ENCODE assay signal across 21 mouse cellular contexts in genomic region chr4:49539665-49540064, GRCm38 (mm10). TPM values are rescaled to one million over a fixed set of nuclear protein-coding genes. Genes with fewer than 3 reads are reported as not detected.
DNase-seq lines count a peak whose midpoint lies in the region; ATAC-seq and TF ChIP-seq lines count a peak whose summit lies in the region.
"Had no signal": no experiment of that assay in that cellular context is flagged by ENCODE, and none has a peak within 500 bp of the region (broad histone marks: within the 10 kb centered on the region; RNA-seq: fewer than 3 reads in every experiment).

No protein-coding gene starts in this region.

- H3K4me1 ChIP-seq in limb, embryonic 14.5 days (ENCODE audit: control insufficient read depth, insufficient read depth, low read length) = no peaks in the 10 kb centered on the region
- no peaks in the 10 kb centered on the region for H3K4me1 ChIP-seq in limb, embryonic 10.5 days
- H3K4me1 ChIP-seq in heart, embryonic 14.5 days (ENCODE audit: control insufficient read depth in 2 of 2, insufficient read depth in 2 of 2, low read length in 2 of 2) = peaks cover 2 to 17% of the 10 kb centered on the region in 2 experiments; a peak in 2 of 4 replicates
- H3K4me1 ChIP-seq: hindbrain, embryonic 13.5 days; midbrain, embryonic 15.5 days; neural tube, embryonic 12.5 days had no signal

- WGBS in limb, embryonic 14.5 days = 52% methylated on average over 6 of the region's 6 CpGs
- WGBS in limb, embryonic 10.5 days = 86% methylated on average over 6 of the region's 6 CpGs
- WGBS in heart, embryonic 14.5 days = 21% methylated on average over 6 of the region's 6 CpGs

- no peaks in the 10 kb centered on the region for H3K9me3 ChIP-seq in limb, embryonic 14.5 days (ENCODE audit: control insufficient read depth, low read length)
- no peaks in the 10 kb centered on the region for H3K9me3 ChIP-seq in limb, embryonic 10.5 days (replicated peaks)
- no peaks in the 10 kb centered on the region for H3K9me3 ChIP-seq in heart, embryonic 14.5 days (ENCODE audit: control insufficient read depth, low read length)
- H3K9me3 ChIP-seq: hindbrain, embryonic 13.5 days; midbrain, embryonic 15.5 days; neural tube, embryonic 12.5 days had no signal

- peak; percentile 7 to 12 for DNase-seq in cerebellum, postnatal 10 days
- DNase-seq in cerebellum, postnatal 25 days = no peak
- DNase-seq in limb, embryonic 14.5 days (ENCODE audit: low spot score) = peak; percentile 36
- DNase-seq in limb, embryonic 10.5 days (ENCODE audit: low spot score) = no peak
- peak; percentile 10 for DNase-seq in lung, postnatal 14 days
- no peak for DNase-seq in cerebellum, adult 9-11 months
- no peak for DNase-seq in ovary, postnatal 14 days (ENCODE audit: low spot score)
- DNase-seq: B cell, adult 2 months; cerebellum, adult 11-12 months; gastrocnemius, postnatal 25 days; kidney, postnatal 4 days; liver; thymus, postnatal 36 days had no signal

- H3K9ac ChIP-seq in limb, embryonic 14.5 days (ENCODE audit: low read depth, low read length, severe bottlenecking) = no peak overlapping the region
- H3K9ac ChIP-seq in heart, embryonic 14.5 days (ENCODE audit: low read length) = no peak overlapping the region
- H3K9ac ChIP-seq: hindbrain, embryonic 13.5 days; midbrain, embryonic 15.5 days; neural tube, embryonic 12.5 days had no signal

- H3K36me3 ChIP-seq in limb, embryonic 14.5 days (ENCODE audit: control insufficient read depth, insufficient read depth, low read length) = no peaks in the 10 kb centered on the region
- H3K36me3 ChIP-seq in limb, embryonic 10.5 days = no peaks in the 10 kb centered on the region
- H3K36me3 ChIP-seq in heart, embryonic 14.5 days (ENCODE audit: control insufficient read depth, insufficient read depth, low read length) = no peaks in the 10 kb centered on the region
- H3K36me3 ChIP-seq: hindbrain, embryonic 13.5 days; midbrain, embryonic 15.5 days; neural tube, embryonic 12.5 days had no signal

- no peak overlapping the region for H3K4me3 ChIP-seq in limb, embryonic 14.5 days (replicated peaks; ENCODE audit: low read length)
- no peak overlapping the region for H3K4me3 ChIP-seq in limb, embryonic 10.5 days
- H3K4me3 ChIP-seq in heart, embryonic 14.5 days (ENCODE audit: control insufficient read depth in 1 of 2, insufficient read depth in 1 of 2, low read depth in 1 of 2, low read length in 2 of 2) = no peak overlapping the region
- H3K4me3 ChIP-seq: hindbrain, embryonic 13.5 days; midbrain, embryonic 15.5 days; neural tube, embryonic 12.5 days had no signal

- H3K27ac ChIP-seq in limb, embryonic 14.5 days (replicated peaks; ENCODE audit: low read depth, low read length) = no peak overlapping the region
- H3K27ac ChIP-seq in limb, embryonic 10.5 days = no peak overlapping the region
- H3K27ac ChIP-seq in heart, embryonic 14.5 days (replicated peaks in 1 of 2; ENCODE audit: control insufficient read depth in 1 of 2, insufficient read depth in 1 of 2, low read depth in 2 of 2, low read length in 2 of 2) = no peak overlapping the region
- H3K27ac ChIP-seq: hindbrain, embryonic 13.5 days; macrophage; midbrain, embryonic 15.5 days; neural tube, embryonic 12.5 days; stomach, postnatal 0 days had no signal

- TF ChIP-seq POLR2A in limb, embryonic 14.5 days (IDR thresholded peaks at IDR 0.05; ENCODE audit: borderline replicate concordance, extremely low read depth, insufficient read depth, insufficient read length) = no peak

- H3K27me3 ChIP-seq in limb, embryonic 14.5 days (ENCODE audit: control insufficient read depth, insufficient read depth, low read length) = no peaks in the 10 kb centered on the region
- H3K27me3 ChIP-seq in limb, embryonic 10.5 days (ENCODE audit: low read depth, poor library complexity, severe bottlenecking) = no peaks in the 10 kb centered on the region
- no peaks in the 10 kb centered on the region for H3K27me3 ChIP-seq in heart, embryonic 14.5 days (ENCODE audit: control insufficient read depth, insufficient read depth, low read length)
- H3K27me3 ChIP-seq: hindbrain, embryonic 13.5 days; midbrain, embryonic 15.5 days; neural tube, embryonic 12.5 days had no signal

- no peak overlapping the region for H3K4me2 ChIP-seq in limb, embryonic 14.5 days (replicated peaks; ENCODE audit: low read depth, low read length, severe bottlenecking)
- no peak overlapping the region for H3K4me2 ChIP-seq in heart, embryonic 14.5 days (ENCODE audit: low read length)
- H3K4me2 ChIP-seq: hindbrain, embryonic 13.5 days; midbrain, embryonic 15.5 days; neural tube, embryonic 12.5 days had no signal

- ATAC-seq in limb, embryonic 14.5 days (ENCODE audit: low FRiP score, low read depth) = no peak
- ATAC-seq in heart, embryonic 14.5 days (ENCODE audit: insufficient number of reproducible peaks, insufficient read depth, low FRiP score, low read depth) = peak; percentile 54
- ATAC-seq: intestine, postnatal 0 days; midbrain, embryonic 15.5 days had no signal

RNA-seq across cellular contexts. Expression of gene Aldob, which starts 9.7 kb away (rescaled TPM):
- 0.25 and 0.32 TPM in 2 replicates for polyA plus RNA-seq in limb, embryonic 14.5 days (2012; rRNA removed)
- not detected in 2 replicates for polyA plus RNA-seq in limb, embryonic 14.5 days (2014; fragmentation: Nextera tagmentation; extraction: Ambion mirVana)
- not detected in 2 replicates for polyA plus RNA-seq in limb, embryonic 10.5 days (2016; fragmentation: Nextera tagmentation; extraction: Ambion mirVana)
- 0.13 and 0.19 TPM in 2 replicates for polyA plus RNA-seq in heart, embryonic 14.5 days (2014; fragmentation: Nextera tagmentation; extraction: Ambion mirVana)
- polyA plus RNA-seq: hindbrain, embryonic 13.5 days; macrophage; neural tube, embryonic 12.5 days had no signal

RNA-seq across cellular contexts. Expression of gene Zfp189, which starts 18.7 kb away (rescaled TPM):
- 4.5 and 5.8 TPM in 2 replicates for polyA plus RNA-seq in limb, embryonic 14.5 days (2012; rRNA removed)
- 9.6 and 10.4 TPM in 2 replicates for polyA plus RNA-seq in limb, embryonic 14.5 days (2014; fragmentation: Nextera tagmentation; extraction: Ambion mirVana)
- polyA plus RNA-seq in limb, embryonic 10.5 days (2016; fragmentation: Nextera tagmentation; extraction: Ambion mirVana) = 8.8 and 11.3 TPM in 2 replicates
- 7.2 and 8.3 TPM in 2 replicates for polyA plus RNA-seq in heart, embryonic 14.5 days (2014; fragmentation: Nextera tagmentation; extraction: Ambion mirVana)

RNA-seq across cellular contexts. Expression of gene Mrpl50, which starts 18.8 kb away (rescaled TPM):
- polyA plus RNA-seq in limb, embryonic 14.5 days (2012; rRNA removed) = 17.1 and 30.0 TPM in 2 replicates
- 74.3 and 80.2 TPM in 2 replicates for polyA plus RNA-seq in limb, embryonic 14.5 days (2014; fragmentation: Nextera tagmentation; extraction: Ambion mirVana)
- polyA plus RNA-seq in limb, embryonic 10.5 days (2016; fragmentation: Nextera tagmentation; extraction: Ambion mirVana) = 79.6 and 86.6 TPM in 2 replicates
- polyA plus RNA-seq in heart, embryonic 14.5 days (2014; fragmentation: Nextera tagmentation; extraction: Ambion mirVana) = 63.6 and 63.7 TPM in 2 replicates

RNA-seq across cellular contexts. Expression of gene Baat, which starts 33.3 kb away (rescaled TPM):
- 0.19 and 0.20 TPM in 2 replicates for polyA plus RNA-seq in limb, embryonic 14.5 days (2012; rRNA removed)
- polyA plus RNA-seq in limb, embryonic 14.5 days (2014; fragmentation: Nextera tagmentation; extraction: Ambion mirVana) = 0.10 and 0.21 TPM in 2 replicates
- polyA plus RNA-seq in limb, embryonic 10.5 days (2016; fragmentation: Nextera tagmentation; extraction: Ambion mirVana) = 0.11 and 0.21 TPM in 2 replicates
- 0.16 TPM in 1 of 2 replicates, not detected in the other for polyA plus RNA-seq in heart, embryonic 14.5 days (2014; fragmentation: Nextera tagmentation; extraction: Ambion mirVana)
- polyA plus RNA-seq: hindbrain, embryonic 13.5 days; macrophage; midbrain, embryonic 15.5 days; spleen, adult 2 months; stomach, postnatal 0 days had no signal

RNA-seq across cellular contexts. Expression of gene Tmem246, which starts 58.0 kb away (rescaled TPM):
- polyA plus RNA-seq in limb, embryonic 14.5 days (2012; rRNA removed) = 28.4 and 35.7 TPM in 2 replicates
- 37.0 and 39.2 TPM in 2 replicates for polyA plus RNA-seq in limb, embryonic 14.5 days (2014; fragmentation: Nextera tagmentation; extraction: Ambion mirVana)
- polyA plus RNA-seq in limb, embryonic 10.5 days (2016; fragmentation: Nextera tagmentation; extraction: Ambion mirVana) = 7.2 and 10.9 TPM in 2 replicates
- polyA plus RNA-seq in heart, embryonic 14.5 days (2014; fragmentation: Nextera tagmentation; extraction: Ambion mirVana) = 55.4 and 59.1 TPM in 2 replicates
- polyA plus RNA-seq: macrophage had no signal

Comparison
In these comparisons a context has a peak if more than half of its experiments do, and no peak if none do; other contexts are left out.
1. DNase-seq: peak in cerebellum, postnatal 10 days (2 of 2), limb, embryonic 14.5 days (single experiment) and lung, postnatal 14 days (single experiment); none in cerebellum, postnatal 25 days (0 of 2), limb, embryonic 10.5 days (single experiment), cerebellum, adult 9-11 months (single experiment) and ovary, postnatal 14 days (single experiment).